29 mouse cellular contexts compared by ENCODE assay signal in genomic region chr1:182252534-182253171, GRCm38 (mm10). TPM values are rescaled to one million over a fixed set of nuclear protein-coding genes. Genes with fewer than 3 reads are reported as not detected.
DNase-seq lines count a peak whose midpoint lies in the region; ATAC-seq and TF ChIP-seq lines count a peak whose summit lies in the region.
"Had no signal": no experiment of that assay in that cellular context is flagged by ENCODE, and none has a peak within 500 bp of the region (broad histone marks: within the 10 kb centered on the region; RNA-seq: fewer than 3 reads in every experiment).

No protein-coding gene starts in this region.

- no peak overlapping the region for H3K4me3 ChIP-seq in forebrain, embryonic 12.5 days (replicated peaks)
- H3K4me3 ChIP-seq in forebrain, postnatal 0 days (ENCODE audit: low read depth, low read length) = no peak overlapping the region
- H3K4me3 ChIP-seq in midbrain, embryonic 15.5 days = no peak overlapping the region
- H3K4me3 ChIP-seq in layer of hippocampus, adult 2 months = no peak overlapping the region
- H3K4me3 ChIP-seq in neural tube, embryonic 15.5 days (replicated peaks) = no peak overlapping the region
- H3K4me3 ChIP-seq: gastrocnemius, adult 2 months; heart, adult 2 months; heart, embryonic 12.5 days; kidney, embryonic 15.5 days; liver, embryonic 12.5 days; neural tube, embryonic 12.5 days had no signal

- 19% methylated on average over 10 of the region's 10 CpGs for WGBS in forebrain, embryonic 12.5 days
- WGBS in forebrain, postnatal 0 days = 11% methylated on average over 10 of the region's 10 CpGs
- WGBS in midbrain, embryonic 15.5 days = 16% methylated on average over 10 of the region's 10 CpGs
- WGBS in neural tube, embryonic 15.5 days = 79% methylated on average over 10 of the region's 10 CpGs

- peaks cover 6% of the 10 kb centered on the region; the same call in 1 of the 2 replicates for H3K4me1 ChIP-seq in forebrain, embryonic 12.5 days
- H3K4me1 ChIP-seq in forebrain, postnatal 0 days (ENCODE audit: insufficient read depth) = 0 out of 2 replicates have a peak, but pooled peaks cover 4% of the 10 kb centered on the region
- no peaks in the 10 kb centered on the region; the same call in 1 of the 2 replicates for H3K4me1 ChIP-seq in midbrain, embryonic 15.5 days
- no peaks in the 10 kb centered on the region for H3K4me1 ChIP-seq in neural tube, embryonic 15.5 days
- H3K4me1 ChIP-seq: liver, embryonic 12.5 days; neural tube, embryonic 12.5 days had no signal

- no peaks in the 10 kb centered on the region for H3K36me3 ChIP-seq in forebrain, embryonic 12.5 days (replicated peaks)
- H3K36me3 ChIP-seq in forebrain, postnatal 0 days (ENCODE audit: insufficient read depth) = no peaks in the 10 kb centered on the region
- no peaks in the 10 kb centered on the region for H3K36me3 ChIP-seq in midbrain, embryonic 15.5 days (replicated peaks)
- H3K36me3 ChIP-seq in neural tube, embryonic 15.5 days = no peaks in the 10 kb centered on the region
- H3K36me3 ChIP-seq: heart, embryonic 12.5 days; kidney, embryonic 15.5 days; liver, embryonic 12.5 days; neural tube, embryonic 12.5 days had no signal

- TF ChIP-seq CTCF in forebrain, postnatal 0 days (IDR thresholded peaks at IDR 0.05; ENCODE audit: low read depth) = no peak
- no peak for TF ChIP-seq CTCF in layer of hippocampus, adult 2 months (conservative IDR thresholded peaks at IDR 0.05)

- ATAC-seq in forebrain, embryonic 12.5 days (ENCODE audit: low FRiP score) = peak; percentile 84
- ATAC-seq in forebrain, postnatal 0 days = peak; percentile 83
- peak; percentile 45 for ATAC-seq in midbrain, embryonic 15.5 days (replicated peaks)
- ATAC-seq in neural tube, embryonic 15.5 days (ENCODE audit: low FRiP score) = no peak
- ATAC-seq: activated CD4-positive, CD25-positive, alpha-beta regulatory T cell, adult 4 months; inflammation-experienced regulatory T-cells, adult 6 months; liver, embryonic 12.5 days; lung, postnatal 0 days had no signal

- no peak overlapping the region for H3K9ac ChIP-seq in forebrain, embryonic 12.5 days
- no peak overlapping the region for H3K9ac ChIP-seq in forebrain, postnatal 0 days
- H3K9ac ChIP-seq in midbrain, embryonic 15.5 days = no peak overlapping the region
- H3K9ac ChIP-seq in neural tube, embryonic 15.5 days (replicated peaks) = no peak overlapping the region
- H3K9ac ChIP-seq: heart, embryonic 12.5 days; hindbrain, embryonic 14.5 days; kidney, embryonic 15.5 days; liver, embryonic 12.5 days; neural tube, embryonic 12.5 days had no signal

- H3K27ac ChIP-seq in forebrain, embryonic 12.5 days = no peak overlapping the region
- no peak overlapping the region for H3K27ac ChIP-seq in forebrain, postnatal 0 days (ENCODE audit: low read depth, low read length)
- no peak overlapping the region for H3K27ac ChIP-seq in midbrain, embryonic 15.5 days
- no peak overlapping the region for H3K27ac ChIP-seq in layer of hippocampus, adult 2 months
- H3K27ac ChIP-seq in neural tube, embryonic 15.5 days (replicated peaks) = no peak overlapping the region
- H3K27ac ChIP-seq: gastrocnemius, adult 2 months; heart, adult 2 months; hindbrain, embryonic 14.5 days; kidney, embryonic 15.5 days; liver, embryonic 12.5 days; macrophage; neural tube, embryonic 12.5 days had no signal

- DNase-seq in embryo, embryonic 10.5 days (ENCODE audit: low spot score) = peak; percentile 12
- no peak for DNase-seq in embryo, embryonic 9.5 days (ENCODE audit: extremely low spot score)
- DNase-seq in forebrain, postnatal 0 days = peak; percentile 31
- DNase-seq in layer of hippocampus, adult 2 months (ENCODE audit: low spot score in 2 of 2) = no peak
- DNase-seq in lung, postnatal 14 days = no peak
- DNase-seq: adrenal gland, adult 2 months; adrenal gland, postnatal 36 days; cerebellum, adult 8-10 months; cerebellum, postnatal 25 days; gastrocnemius, adult 2 months; gastrocnemius, postnatal 36 days; heart, adult 2 months; kidney, adult 18-20 months; kidney, postnatal 25 days; left cerebral cortex, postnatal 4 days; lung, adult 18-20 months had no signal

- peaks cover 13% of the 10 kb centered on the region for H3K27me3 ChIP-seq in forebrain, embryonic 12.5 days
- H3K27me3 ChIP-seq in forebrain, postnatal 0 days (ENCODE audit: insufficient read depth, low read length) = no peaks in the 10 kb centered on the region
- no peaks in the 10 kb centered on the region; the same call in 1 of the 2 replicates for H3K27me3 ChIP-seq in midbrain, embryonic 15.5 days (replicated peaks)
- H3K27me3 ChIP-seq in neural tube, embryonic 15.5 days (replicated peaks) = no peaks in the 10 kb centered on the region
- H3K27me3 ChIP-seq: CH12.LX; heart, embryonic 12.5 days; kidney, embryonic 15.5 days; liver, embryonic 12.5 days; neural tube, embryonic 12.5 days had no signal

- H3K9me3 ChIP-seq in forebrain, embryonic 12.5 days = 0 out of 2 replicates have a peak, but pooled peaks cover 4% of the 10 kb centered on the region
- 0 out of 2 replicates have a peak, but pooled peaks cover 3% of the 10 kb centered on the region for H3K9me3 ChIP-seq in forebrain, postnatal 0 days (ENCODE audit: low read length)
- H3K9me3 ChIP-seq in midbrain, embryonic 15.5 days = no peaks in the 10 kb centered on the region
- no peaks in the 10 kb centered on the region for H3K9me3 ChIP-seq in neural tube, embryonic 15.5 days (replicated peaks)
- H3K9me3 ChIP-seq: kidney, embryonic 15.5 days; liver, embryonic 12.5 days; neural tube, embryonic 12.5 days had no signal

- no peak overlapping the region for H3K4me2 ChIP-seq in forebrain, embryonic 12.5 days
- H3K4me2 ChIP-seq in forebrain, postnatal 0 days (ENCODE audit: low read depth) = no peak overlapping the region
- H3K4me2 ChIP-seq in midbrain, embryonic 15.5 days = no peak overlapping the region
- H3K4me2 ChIP-seq in neural tube, embryonic 15.5 days = no peak overlapping the region
- H3K4me2 ChIP-seq: heart, embryonic 12.5 days; hindbrain, embryonic 14.5 days; kidney, embryonic 15.5 days; liver, embryonic 12.5 days; neural tube, embryonic 12.5 days had no signal

RNA-seq across cellular contexts. Expression of gene Degs1, which starts 30.0 kb away (rescaled TPM):
- 53.8 and 58.1 TPM in 2 replicates for polyA plus RNA-seq in forebrain, embryonic 12.5 days (2016; fragmentation: Nextera tagmentation; extraction: Ambion mirVana)
- 55.5 and 62.5 TPM in 2 replicates for total RNA-seq in forebrain, postnatal 0 days (2014; rRNA removed)
- polyA plus RNA-seq in forebrain, postnatal 0 days (2015; fragmentation: Nextera tagmentation; extraction: Ambion mirVana) = 76.1 and 87.2 TPM in 2 replicates
- 68.7 and 69.8 TPM in 2 replicates for polyA plus RNA-seq in midbrain, embryonic 15.5 days (2015; fragmentation: Nextera tagmentation; extraction: Ambion mirVana)
- 10 to 100 TPM; 62.9 to 65.3 TPM for total RNA-seq in layer of hippocampus, adult 2 months (2021)
- polyA plus RNA-seq in neural tube, embryonic 15.5 days (2015; fragmentation: Nextera tagmentation; extraction: Ambion mirVana) = 101 and 108 TPM in 2 replicates

Comparison
In these comparisons a context has a peak if more than half of its experiments do, and no peak if none do; other contexts are left out.
1. DNase-seq: peak in embryo, embryonic 10.5 days (single experiment) and forebrain, postnatal 0 days (single experiment); none in embryo, embryonic 9.5 days (single experiment), layer of hippocampus, adult 2 months (0 of 2) and lung, postnatal 14 days (single experiment).